Mouse (Mus musculus): ENCODE results near the gene Rara. TPM values are rescaled to one million over a fixed set of nuclear protein-coding genes. Genes with fewer than 3 reads are reported as not detected.

Rara gene
- polyA plus RNA-seq, 1 experiment from 2014 or later = 38.6 TPM

GRCm38 (mm10) chr11:98950484-98950883, 22.9 kb downstream of the Rara start:
- peaks cover 4% of the 10 kb centered on the region; the same call in 1 of the 2 replicates for H3K36me3 ChIP-seq
- WGBS = 83% methylated on average over 9 of the region's 9 CpGs
- no peaks in the 10 kb centered on the region for H3K9me3 ChIP-seq (replicated peaks)
- H3K4me2 ChIP-seq (replicated peaks) = no peak overlapping the region
- no peak overlapping the region for H3K9ac ChIP-seq
- 0 out of 2 replicates have a peak overlapping the region, but pooled peaks have one; percentile 9 for H3K27ac ChIP-seq
- H3K4me3 ChIP-seq = no peak overlapping the region
- peaks cover 55% of the 10 kb centered on the region for H3K4me1 ChIP-seq
- ATAC-seq (ENCODE audit: low FRiP score) = no peak
- no peaks in the 10 kb centered on the region for H3K27me3 ChIP-seq

GRCm38 (mm10) chr11:98951026-98951906, 23.6 kb downstream of the Rara start:
- Histone ChIP-seq H3K36me3 (peaks cover 4% of the 10 kb centered on the region; the same call in 1 of the 2 replicates), H3K27me3 (no peaks in the 10 kb centered on the region), H3K27ac (0 out of 2 replicates have a peak overlapping the region, but pooled peaks have one; percentile 55), H3K9me3 (replicated peaks) (no peaks in the 10 kb centered on the region), H3K4me1 (peaks cover 57% of the 10 kb centered on the region), H3K9ac (peak overlapping the region; percentile 3; the same call in 1 of the 2 replicates), H3K4me2 (replicated peaks) (no peak overlapping the region), H3K4me3 (no peak overlapping the region)
- WGBS = 69% methylated on average over 16 of the region's 16 CpGs
- no peak for ATAC-seq (ENCODE audit: low FRiP score)

GRCm38 (mm10) chr11:98952111-98952510, 24.5 kb downstream of the Rara start:
- H3K4me2 ChIP-seq (replicated peaks) = no peak overlapping the region
- H3K36me3 ChIP-seq = peaks cover 4% of the 10 kb centered on the region; the same call in 1 of the 2 replicates
- H3K27ac ChIP-seq = no peak overlapping the region
- peaks cover 57% of the 10 kb centered on the region for H3K4me1 ChIP-seq
- no peaks in the 10 kb centered on the region for H3K27me3 ChIP-seq
- no peak overlapping the region for H3K4me3 ChIP-seq
- ATAC-seq (ENCODE audit: low FRiP score) = no peak
- H3K9ac ChIP-seq = no peak overlapping the region
- 76% methylated on average over 1 of the region's 1 CpGs for WGBS
- no peaks in the 10 kb centered on the region for H3K9me3 ChIP-seq (replicated peaks)

- no peak overlapping the region for H3K4me2 ChIP-seq (replicated peaks)
- 56% methylated on average over 2 of the region's 2 CpGs for WGBS
- H3K9ac ChIP-seq = no peak overlapping the region
- no peaks in the 10 kb centered on the region for H3K27me3 ChIP-seq
- H3K36me3 ChIP-seq = peaks cover 4% of the 10 kb centered on the region; the same call in 1 of the 2 replicates
- no peaks in the 10 kb centered on the region for H3K9me3 ChIP-seq (replicated peaks)
- no peak overlapping the region for H3K27ac ChIP-seq
- H3K4me3 ChIP-seq = no peak overlapping the region
- peaks cover 54% of the 10 kb centered on the region for H3K4me1 ChIP-seq
- no peak for ATAC-seq (ENCODE audit: low FRiP score)
These were observed 25.1 kb downstream of the Rara start for GRCm38 (mm10) chr11:98952736-98953135.

- no peak for ATAC-seq (ENCODE audit: low FRiP score)
- Histone ChIP-seq H3K4me3 (no peak overlapping the region), H3K27me3 (no peaks in the 10 kb centered on the region), H3K4me2 (replicated peaks) (no peak overlapping the region), H3K9me3 (replicated peaks) (no peaks in the 10 kb centered on the region), H3K4me1 (peaks cover 54% of the 10 kb centered on the region), H3K9ac (no peak overlapping the region), H3K36me3 (peaks cover 4% of the 10 kb centered on the region; the same call in 1 of the 2 replicates), H3K27ac (no peak overlapping the region)
- WGBS = 19% methylated on average over 2 of the region's 2 CpGs
These were observed 25.7 kb downstream of the Rara start for GRCm38 (mm10) chr11:98953361-98953760.

GRCm38 (mm10) chr11:98953835-98954320, 26.3 kb downstream of the Rara start:
- Histone ChIP-seq H3K36me3 (peaks cover 4% of the 10 kb centered on the region; the same call in 1 of the 2 replicates), H3K27ac (peak overlapping the region; percentile 67), H3K9ac (no peak overlapping the region), H3K4me1 (peaks cover 54% of the 10 kb centered on the region), H3K9me3 (replicated peaks) (no peaks in the 10 kb centered on the region), H3K27me3 (no peaks in the 10 kb centered on the region), H3K4me3 (no peak overlapping the region), H3K4me2 (replicated peaks) (peak overlapping the region; percentile 37; the same call in 1 of the 2 replicates)
- ATAC-seq (ENCODE audit: low FRiP score) = no peak
- WGBS = 27% methylated on average over 13 of the region's 13 CpGs

- Histone ChIP-seq H3K27ac (peak overlapping the region; percentile 67), H3K27me3 (no peaks in the 10 kb centered on the region), H3K36me3 (peaks cover 4% of the 10 kb centered on the region; the same call in 1 of the 2 replicates), H3K9me3 (replicated peaks) (no peaks in the 10 kb centered on the region), H3K9ac (peak overlapping the region; percentile 46), H3K4me1 (peaks cover 56% of the 10 kb centered on the region), H3K4me2 (replicated peaks) (peak overlapping the region; percentile 37), H3K4me3 (no peak overlapping the region)
- 4% methylated on average over 10 of the region's 10 CpGs for WGBS
- peak; percentile 46; the same call in 1 of the 2 replicates for ATAC-seq (ENCODE audit: low FRiP score)
These were observed 26.8 kb downstream of the Rara start for GRCm38 (mm10) chr11:98954373-98954772.

GRCm38 (mm10) chr11:98954801-98955706, 27.4 kb downstream of the Rara start:
- ATAC-seq (ENCODE audit: low FRiP score) = peak; percentile 49
- H3K9me3 ChIP-seq (replicated peaks) = no peaks in the 10 kb centered on the region
- no peak overlapping the region for H3K4me3 ChIP-seq
- peak overlapping the region; percentile 37 for H3K4me2 ChIP-seq (replicated peaks)
- H3K4me1 ChIP-seq = peaks cover 56% of the 10 kb centered on the region
- no peaks in the 10 kb centered on the region for H3K27me3 ChIP-seq
- 19% methylated on average over 17 of the region's 17 CpGs for WGBS
- peaks cover 4% of the 10 kb centered on the region; the same call in 1 of the 2 replicates for H3K36me3 ChIP-seq
- H3K9ac ChIP-seq = peak overlapping the region; percentile 46
- peak overlapping the region; percentile 67 for H3K27ac ChIP-seq

- H3K9me3 ChIP-seq (replicated peaks) = no peaks in the 10 kb centered on the region
- no peak overlapping the region for H3K4me3 ChIP-seq
- 40% methylated on average over 7 of the region's 7 CpGs for WGBS
- no peaks in the 10 kb centered on the region for H3K36me3 ChIP-seq
- ATAC-seq (ENCODE audit: low FRiP score) = no peak
- no peaks in the 10 kb centered on the region for H3K27me3 ChIP-seq
- peak overlapping the region; percentile 37; the same call in 1 of the 2 replicates for H3K4me2 ChIP-seq (replicated peaks)
- H3K27ac ChIP-seq = peak overlapping the region; percentile 67
- H3K4me1 ChIP-seq = peaks cover 61% of the 10 kb centered on the region
- H3K9ac ChIP-seq = peak overlapping the region; percentile 41; the same call in 1 of the 2 replicates
These were observed 28.2 kb downstream of the Rara start for GRCm38 (mm10) chr11:98955707-98956235.

GRCm38 (mm10) chr11:98956340-98956739, 28.7 kb downstream of the Rara start:
- no peaks in the 10 kb centered on the region for H3K27me3 ChIP-seq
- H3K9ac ChIP-seq = no peak overlapping the region
- no peak overlapping the region for H3K4me2 ChIP-seq (replicated peaks)
- no peaks in the 10 kb centered on the region for H3K9me3 ChIP-seq (replicated peaks)
- peaks cover 62% of the 10 kb centered on the region for H3K4me1 ChIP-seq
- WGBS = 78% methylated on average over 10 of the region's 10 CpGs
- H3K36me3 ChIP-seq = no peaks in the 10 kb centered on the region
- H3K4me3 ChIP-seq = no peak overlapping the region
- ATAC-seq (ENCODE audit: low FRiP score) = no peak
- H3K27ac ChIP-seq = peak overlapping the region; percentile 67; the same call in 1 of the 2 replicates

- WGBS = under 1% methylated on average over 42 of the region's 43 CpGs
- Histone ChIP-seq H3K27me3 (no peaks in the 10 kb centered on the region; the same call in 1 of the 2 replicates), H3K9me3 (replicated peaks) (no peaks in the 10 kb centered on the region)
These were observed 32.1 kb downstream of the Rara start for GRCm38 (mm10) chr11:98959437-98960312.

More at GRCm38 (mm10) chr11:98959437-98960312, 32.1 kb downstream of the Rara start:
- H3K4me2 ChIP-seq (replicated peaks) = peak overlapping the region; percentile 97
- H3K36me3 ChIP-seq = no peaks in the 10 kb centered on the region
- peak overlapping the region; percentile 76 for H3K4me3 ChIP-seq
- peak; percentile 15; the same call in 1 of the 2 replicates for ATAC-seq (ENCODE audit: low FRiP score)
- peak overlapping the region; percentile 99 for H3K27ac ChIP-seq
- H3K9ac ChIP-seq = peak overlapping the region; percentile 86
- H3K4me1 ChIP-seq = peaks cover 73% of the 10 kb centered on the region

Data from hindbrain, embryonic 12.5 days (tissue).